Mouse (Mus musculus) heart, postnatal 0 days (tissue): Measurements from ENCODE around the gene Agxt2. TPM values are rescaled to one million over a fixed set of nuclear protein-coding genes. Genes with fewer than 3 reads are reported as not detected.

Experiments
- ATAC-seq: fragments of 200-750 bp; cut with Nextera tagmentation; 2 replicates; pipeline ENCODE4 v1.8.0; 2017; ENCODE audit warnings: low read depth, moderate number of reproducible peaks, moderate library complexity; ENCODE audit not compliant: insufficient read depth
- DNase-seq: peaks from one replicate; pipeline ENCODE4 v3.0.0-alpha.2; 2016; ENCODE audit warnings: low spot score
- H3K27ac ChIP-seq: fragments of 300-500 bp; sonication (generic); 2 replicates; pipeline ENCODE4 v1.5.1; 2014; ENCODE audit warnings: low read depth, mild to moderate bottlenecking
- H3K27me3 ChIP-seq: fragments of 300-500 bp; sonication (generic); 2 replicates; pipeline ENCODE4 v1.6.1; 2014; ENCODE audit warnings: low read length, mixed read lengths; ENCODE audit not compliant: control insufficient read depth, insufficient read depth
- H3K36me3 ChIP-seq: fragments of 300-500 bp; sonication (generic); replicated peaks from 2 replicates; pipeline ENCODE4 v1.6.1; 2014; ENCODE audit warnings: low read length, mixed read lengths; ENCODE audit not compliant: control insufficient read depth, insufficient read depth
- H3K4me1 ChIP-seq: fragments of 300-500 bp; sonication (generic); 2 replicates; pipeline ENCODE4 v1.6.1; 2014; ENCODE audit warnings: antibody characterized with exemption; ENCODE audit not compliant: control insufficient read depth, insufficient read depth
- H3K4me2 ChIP-seq: fragments of 300-500 bp; sonication (generic); 2 replicates; pipeline ENCODE4 v1.6.1; 2014; ENCODE audit warnings: low read depth, mild to moderate bottlenecking, low read length, moderate library complexity
- H3K4me3 ChIP-seq: fragments of 300-500 bp; sonication (generic); 2 replicates; pipeline ENCODE4 v1.5.1; 2014; ENCODE audit warnings: low read depth, low read length
- H3K9ac ChIP-seq: fragments of 300-500 bp; sonication (generic); replicated peaks from 2 replicates; pipeline ENCODE4 v1.6.1; 2014; ENCODE audit warnings: low read depth, low read length, mixed read lengths
- H3K9me3 ChIP-seq: fragments of 300-500 bp; sonication (generic); replicated peaks from 2 replicates; pipeline ENCODE4 v1.6.1; 2016; ENCODE audit warnings: low read length; ENCODE audit not compliant: control insufficient read depth
- CTCF ChIP-seq: IDR thresholded peaks from 2 replicates; pipeline ENCODE4 v1.5.1; 2016; ENCODE audit warnings: antibody characterized with exemption, control low read depth, low read depth
- EP300 ChIP-seq: IDR thresholded peaks from 2 replicates; pipeline ENCODE4 v1.6.1; 2016; ENCODE audit warnings: antibody characterized with exemption, low read depth
- WGBS: fragments of 180-500 bp; shearing (Covaris S2); extraction: QIAGEN DNeasy Blood & Tissue Kit; methylation state at CpG from one replicate; pipeline ENCODE4 v1.1.7; 2014; 5-methylcytosine and 5-hydroxymethylcytosine counted together
- polyA plus RNA-seq: library from polyadenylated mRNA; unstranded; fragments of >200 nt; fragmentation: Nextera tagmentation; extraction: Ambion mirVana; gene quantifications from 2 replicates; pipeline ENCODE4 v1.2.1, GENCODE M21; 2015
- total RNA-seq: library from RNA; depleted of rRNA; stranded (reverse); fragments of >200 nt; gene quantifications from 2 replicates; pipeline ENCODE4 v1.2.3, GENCODE M21; 2014; ENCODE audit warnings: low replicate concordance; rRNA removed

Gene Agxt2
- total and polyA plus RNA-seq, 2 experiments from 2014 or later = not detected

GRCm38 (mm10) chr15:10436893-10437292 lies 78.6 kb downstream of the Agxt2 start:
- WGBS = 73% methylated on average over 1 of the region's 1 CpGs

GRCm38 (mm10) chr15:10439963-10440362 lies 81.6 kb downstream of the Agxt2 start:
- DNase-seq = no peak
- Histone ChIP-seq H3K27me3 (no peaks in the 10 kb centered on the region), H3K27ac (no peak overlapping the region), H3K4me1 (no peaks in the 10 kb centered on the region), H3K4me2 (no peak overlapping the region), H3K9ac (no peak overlapping the region), H3K9me3 (no peaks in the 10 kb centered on the region), H3K36me3 (peaks cover 16% of the 10 kb centered on the region), H3K4me3 (no peak overlapping the region)
- 60% methylated on average over 6 of the region's 6 CpGs for WGBS
- no peak for TF ChIP-seq EP300
- peak; percentile 33; the same call in 1 of the 2 replicates for TF ChIP-seq CTCF
- no peak for ATAC-seq

More at GRCm38 (mm10) chr15:10436893-10437292, 78.6 kb downstream of the Agxt2 start:
- no peak overlapping the region for H3K4me2 ChIP-seq
- no peaks in the 10 kb centered on the region for H3K9me3 ChIP-seq
- H3K4me1 ChIP-seq = no peaks in the 10 kb centered on the region
- ATAC-seq (no peak), DNase-seq (no peak)
- H3K4me3 ChIP-seq = no peak overlapping the region
- no peak overlapping the region for H3K27ac ChIP-seq
- no peaks in the 10 kb centered on the region for H3K27me3 ChIP-seq
- TF ChIP-seq EP300 (no peak), CTCF (no peak)
- H3K9ac ChIP-seq = no peak overlapping the region
- H3K36me3 ChIP-seq = peaks cover 7% of the 10 kb centered on the region; the same call in 1 of the 2 replicates

GRCm38 (mm10) chr15:10441493-10441892 lies 83.2 kb downstream of the Agxt2 start:
- H3K36me3 ChIP-seq = peaks cover 20% of the 10 kb centered on the region
- H3K27me3 ChIP-seq = no peaks in the 10 kb centered on the region
- 82% methylated on average over 9 of the region's 9 CpGs for WGBS
- TF ChIP-seq CTCF = no peak
- no peak for TF ChIP-seq EP300
- H3K9ac ChIP-seq = no peak overlapping the region
- no peak overlapping the region for H3K4me2 ChIP-seq
- H3K27ac ChIP-seq = no peak overlapping the region
- H3K4me3 ChIP-seq = no peak overlapping the region
- no peaks in the 10 kb centered on the region for H3K4me1 ChIP-seq
- DNase-seq = no peak
- H3K9me3 ChIP-seq = no peaks in the 10 kb centered on the region
- ATAC-seq = no peak

- H3K9ac ChIP-seq = no peak overlapping the region
- WGBS = 67% methylated on average over 1 of the region's 1 CpGs
- DNase-seq (no peak), ATAC-seq (no peak)
- no peaks in the 10 kb centered on the region for H3K4me1 ChIP-seq
- H3K27me3 ChIP-seq = no peaks in the 10 kb centered on the region
- no peak overlapping the region for H3K4me3 ChIP-seq
- H3K9me3 ChIP-seq = no peaks in the 10 kb centered on the region
- TF ChIP-seq EP300 (no peak), CTCF (no peak)
- H3K36me3 ChIP-seq = peaks cover 24% of the 10 kb centered on the region
- no peak overlapping the region for H3K27ac ChIP-seq
- H3K4me2 ChIP-seq = no peak overlapping the region
Observed at GRCm38 (mm10) chr15:10442275-10442674, 83.9 kb downstream of the Agxt2 start.

- Histone ChIP-seq H3K4me2 (no peak overlapping the region), H3K4me1 (no peaks in the 10 kb centered on the region), H3K4me3 (no peak overlapping the region), H3K27me3 (no peaks in the 10 kb centered on the region), H3K27ac (no peak overlapping the region), H3K36me3 (peaks cover 45% of the 10 kb centered on the region), H3K9me3 (no peaks in the 10 kb centered on the region), H3K9ac (no peak overlapping the region)
- no peak for DNase-seq
- ATAC-seq = no peak
- no peak for TF ChIP-seq CTCF
- no peak for TF ChIP-seq EP300
- 81% methylated on average over 3 of the region's 3 CpGs for WGBS
Observed at GRCm38 (mm10) chr15:10447102-10447501, 88.8 kb downstream of the Agxt2 start.

Other genes starting within 250 kb of the Agxt2 start
- 0.27 and 0.57 TPM in 2 replicates for gene Prlr, start 181.3 kb upstream of the Agxt2 start, total RNA-seq
- gene Prlr, start 181.3 kb upstream of the Agxt2 start, polyA plus RNA-seq = 0.90 and 1.4 TPM in 2 replicates
- gene Gm21973, start 33.2 kb upstream of the Agxt2 start, total RNA-seq = not detected in 2 replicates
- not detected in 2 replicates for gene Gm21973, start 33.2 kb upstream of the Agxt2 start, polyA plus RNA-seq
- gene Dnajc21, start 112.0 kb downstream of the Agxt2 start, total RNA-seq = 2.3 and 9.2 TPM in 2 replicates
- gene Dnajc21, start 112.0 kb downstream of the Agxt2 start, polyA plus RNA-seq = 7.7 and 9.0 TPM in 2 replicates
- gene Brix1, start 127.4 kb downstream of the Agxt2 start, total RNA-seq = 5.6 and 7.5 TPM in 2 replicates
- 53.5 and 56.8 TPM in 2 replicates for gene Brix1, start 127.4 kb downstream of the Agxt2 start, polyA plus RNA-seq
- gene Rad1, start 127.5 kb downstream of the Agxt2 start, total RNA-seq = 6.0 and 10.9 TPM in 2 replicates
- gene Rad1, start 127.5 kb downstream of the Agxt2 start, polyA plus RNA-seq = 13.3 and 13.8 TPM in 2 replicates
- gene Ttc23l, start 200.1 kb downstream of the Agxt2 start, total RNA-seq = not detected in 2 replicates
- gene Ttc23l, start 200.1 kb downstream of the Agxt2 start, polyA plus RNA-seq = not detected in 2 replicates